Mouse (Mus musculus) limb, embryonic 15.5 days (tissue): ENCODE data around the gene Isg20. TPM values are rescaled to one million over a fixed set of nuclear protein-coding genes. Genes with fewer than 3 reads are reported as not detected.

Experiments
- microRNA-seq: library from miRNA; unstranded; fragments of <30 nt; microRNA quantifications from one replicate; pipeline ENCODE4, GENCODE M21; 2016
- polyA plus RNA-seq: library from polyadenylated mRNA; unstranded; fragments of >200 nt; fragmentation: Nextera tagmentation; extraction: Ambion mirVana; gene quantifications from 2 replicates; pipeline ENCODE4 v1.2.1, GENCODE M21; 2015

Isg20 gene
- polyA plus RNA-seq, 1 experiment from 2014 or later, result 3.9 TPM

Small RNAs within 50 kb of the gene (microRNA-seq; reads per million reads assigned to microRNA genes)
- gene Mir7-2, result 1.2 reads per million

Other genes starting within 250 kb of the Isg20 start
- gene Ntrk3, start 175.4 kb upstream of the Isg20 start, polyA plus RNA-seq, result 3.1 and 3.4 TPM in 2 replicates
- gene Mrps11, start 130.3 kb upstream of the Isg20 start, polyA plus RNA-seq, result 64.9 and 68.3 TPM in 2 replicates
- 54.6 and 55.1 TPM in 2 replicates for gene Mrpl46, start 129.9 kb upstream of the Isg20 start, polyA plus RNA-seq
- 16.0 and 17.2 TPM in 2 replicates for gene Det1, start 66.2 kb upstream of the Isg20 start, polyA plus RNA-seq
- 38.7 and 41.8 TPM in 2 replicates for gene Aen, start 17.6 kb upstream of the Isg20 start, polyA plus RNA-seq
- 46.9 and 52.7 TPM in 2 replicates for gene Acan, start 140.1 kb downstream of the Isg20 start, polyA plus RNA-seq
- 1.2 and 1.8 TPM in 2 replicates for gene Hapln3, start 217.6 kb downstream of the Isg20 start, polyA plus RNA-seq
- 198 and 204 TPM in 2 replicates for gene Mfge8, start 235.6 kb downstream of the Isg20 start, polyA plus RNA-seq